In the genomic region with DNA sequence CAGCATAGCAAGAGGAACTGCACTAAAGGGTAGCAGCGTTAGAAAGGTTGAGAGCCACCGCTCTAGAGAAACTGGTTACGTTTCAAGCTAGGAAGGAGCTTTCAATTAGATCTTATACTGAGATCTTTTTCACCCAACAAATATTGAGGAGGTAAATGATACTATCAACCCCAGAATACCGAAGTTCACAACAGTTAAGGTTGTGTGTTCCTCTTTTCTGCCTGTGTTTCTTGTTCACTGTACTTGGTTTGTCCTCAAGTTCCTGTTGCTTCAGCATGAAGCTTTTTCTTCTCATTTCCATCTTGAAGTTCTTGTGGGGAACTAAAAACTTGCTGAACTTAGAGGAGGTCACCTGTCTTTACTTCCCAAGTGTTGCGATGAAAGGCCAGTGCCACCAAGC, we compare ENCODE assay signal across 27 mouse cellular contexts. TPM values are rescaled to one million over a fixed set of nuclear protein-coding genes. Genes with fewer than 3 reads are reported as not detected.
A peak's percentile ranks its signal among the peaks of the same experiment; 100 is the strongest.
DNase-seq lines count a peak whose midpoint lies in the region; ATAC-seq and TF ChIP-seq lines count a peak whose summit lies in the region.
"Had no signal": no experiment of that assay in that cellular context is flagged by ENCODE, and none has a peak within 500 bp of the region (broad histone marks: within the 10 kb centered on the region; RNA-seq: fewer than 3 reads in every experiment).

No protein-coding gene starts in this region.

- H3K27me3 ChIP-seq in liver, embryonic 16.5 days (ENCODE audit: control insufficient read depth, insufficient read depth, low read depth, low read length) = no peaks in the 10 kb centered on the region
- no peaks in the 10 kb centered on the region for H3K27me3 ChIP-seq in liver, embryonic 11.5 days (replicated peaks; ENCODE audit: control insufficient read depth, insufficient read depth, low read length)
- H3K27me3 ChIP-seq: forebrain, embryonic 15.5 days; limb, embryonic 12.5 days; midbrain, embryonic 12.5 days; stomach, embryonic 15.5 days had no signal

- H3K79me2 ChIP-seq in macrophage (ENCODE audit: inconsistent target) = peaks cover 78% of the 10 kb centered on the region

- H3K27ac ChIP-seq in liver, embryonic 16.5 days (ENCODE audit: low read length) = peak overlapping the region; percentile 24; the same call in 1 of the 2 replicates
- H3K27ac ChIP-seq in liver, embryonic 11.5 days (ENCODE audit: low read depth, low read length) = no peak overlapping the region
- H3K27ac ChIP-seq in bone marrow, adult 2 months (ENCODE audit: control insufficient read depth, insufficient read depth, low read depth, low read length, poor library complexity) = peak overlapping the region; percentile 32; the same call in 1 of the 2 replicates
- H3K27ac ChIP-seq in macrophage = 0 out of 2 replicates have a peak overlapping the region, but pooled peaks have one; percentile 5
- H3K27ac ChIP-seq: embryonic facial prominence, embryonic 10.5 days; forebrain, embryonic 15.5 days; hindbrain, embryonic 14.5 days; kidney, postnatal 0 days; limb, embryonic 12.5 days; liver, embryonic 14.5 days; midbrain, embryonic 12.5 days; stomach, embryonic 15.5 days had no signal

- no peak for TF ChIP-seq CTCF in bone marrow, adult 2 months (IDR thresholded peaks at IDR 0.05; ENCODE audit: control insufficient read depth, insufficient read depth, low read length)

- 65% methylated on average over 5 of the region's 5 CpGs for WGBS in liver, embryonic 16.5 days (ENCODE audit: insufficient replicate concordance)
- WGBS in liver, embryonic 11.5 days = 85% methylated on average over 5 of the region's 5 CpGs
- WGBS in bone marrow, adult 2 months = 28% methylated on average over 5 of the region's 5 CpGs
- 12% methylated on average over 5 of the region's 5 CpGs for WGBS in macrophage (ENCODE audit: missing documents)

- H3K9me3 ChIP-seq in liver, embryonic 16.5 days (replicated peaks; ENCODE audit: control insufficient read depth, low read length) = no peaks in the 10 kb centered on the region
- no peaks in the 10 kb centered on the region for H3K9me3 ChIP-seq in liver, embryonic 11.5 days (ENCODE audit: control insufficient read depth, low read length)
- H3K9me3 ChIP-seq: embryonic facial prominence, embryonic 10.5 days; forebrain, embryonic 15.5 days; limb, embryonic 12.5 days; midbrain, embryonic 12.5 days; stomach, embryonic 15.5 days had no signal

- no peak overlapping the region for H3K4me2 ChIP-seq in liver, embryonic 16.5 days (ENCODE audit: low read depth, low read length)
- no peak overlapping the region for H3K4me2 ChIP-seq in liver, embryonic 11.5 days
- H3K4me2 ChIP-seq: forebrain, embryonic 15.5 days; heart, embryonic 11.5 days; hindbrain, embryonic 14.5 days; limb, embryonic 12.5 days; midbrain, embryonic 12.5 days; stomach, embryonic 15.5 days had no signal

- H3K4me3 ChIP-seq in liver, embryonic 16.5 days (ENCODE audit: low read depth, low read length) = no peak overlapping the region
- no peak overlapping the region for H3K4me3 ChIP-seq in liver, embryonic 11.5 days (ENCODE audit: low read depth, low read length)
- H3K4me3 ChIP-seq in bone marrow, adult 2 months (replicated peaks; ENCODE audit: control insufficient read depth, low read depth, low read length) = no peak overlapping the region
- H3K4me3 ChIP-seq in macrophage (ENCODE audit: inconsistent target) = no peak overlapping the region
- H3K4me3 ChIP-seq: embryonic facial prominence, embryonic 10.5 days; forebrain, embryonic 15.5 days; limb, embryonic 12.5 days; midbrain, embryonic 12.5 days; stomach, embryonic 15.5 days had no signal

- peaks cover 6% of the 10 kb centered on the region; the same call in 1 of the 2 replicates for H3K36me3 ChIP-seq in liver, embryonic 16.5 days (ENCODE audit: control insufficient read depth, insufficient read depth)
- peaks cover 11% of the 10 kb centered on the region for H3K36me3 ChIP-seq in liver, embryonic 11.5 days (ENCODE audit: control insufficient read depth, insufficient read depth, low read length)
- H3K36me3 ChIP-seq in macrophage (ENCODE audit: inconsistent target) = no peaks in the 10 kb centered on the region

- no peak overlapping the region for H3K9ac ChIP-seq in liver, embryonic 16.5 days (ENCODE audit: low read depth, low read length)
- no peak overlapping the region for H3K9ac ChIP-seq in liver, embryonic 11.5 days (ENCODE audit: low read depth, low read length)
- H3K9ac ChIP-seq: forebrain, embryonic 15.5 days; hindbrain, embryonic 14.5 days; limb, embryonic 12.5 days; liver, embryonic 14.5 days; midbrain, embryonic 12.5 days; stomach, embryonic 15.5 days had no signal

- no peak for ATAC-seq in liver, embryonic 16.5 days (ENCODE audit: low read depth)
- no peak for ATAC-seq in liver, embryonic 11.5 days (replicated peaks; ENCODE audit: low FRiP score)
- ATAC-seq: activated CD4-positive, CD25-positive, alpha-beta regulatory T cell, adult 4 months; forebrain, embryonic 15.5 days; inflammation-experienced regulatory T-cells, adult 6 months; lung, postnatal 0 days had no signal

- TF ChIP-seq POLR2A in bone marrow, adult 2 months (IDR thresholded peaks at IDR 0.05; ENCODE audit: borderline replicate concordance, control insufficient read depth, low read depth, low read length) = no peak

- H3K4me1 ChIP-seq in liver, embryonic 16.5 days (ENCODE audit: control insufficient read depth, low read depth, low read length) = peaks cover 10% of the 10 kb centered on the region
- peaks cover 11% of the 10 kb centered on the region; the same call in 1 of the 2 replicates for H3K4me1 ChIP-seq in liver, embryonic 11.5 days (replicated peaks; ENCODE audit: control insufficient read depth, insufficient read depth, low read length)
- H3K4me1 ChIP-seq in bone marrow, adult 2 months (ENCODE audit: control insufficient read depth, insufficient read depth, low read length) = peaks cover 7% of the 10 kb centered on the region; the same call in 1 of the 2 replicates
- H3K4me1 ChIP-seq: embryonic facial prominence, embryonic 10.5 days; forebrain, embryonic 15.5 days; midbrain, embryonic 12.5 days; stomach, embryonic 15.5 days had no signal

- DNase-seq in liver, embryonic 11.5 days (ENCODE audit: low spot score) = no peak
- no peak for DNase-seq in layer of hippocampus, adult 9-11 months
- DNase-seq in retina, postnatal 1 day = no peak
- DNase-seq in lung, adult 18-20 months = no peak
- DNase-seq: adrenal gland, postnatal 10 days; cerebellum, adult 9-10 months; gastrocnemius, postnatal 10 days; kidney, adult 2 months; right cerebral cortex, postnatal 25 days; spleen, adult 18-20 months; thymus, adult 2 months; thymus, postnatal 4 days had no signal

RNA-seq across cellular contexts. Expression of gene Pan3, which starts 41.2 kb away (rescaled TPM):
- polyA plus RNA-seq in liver, embryonic 16.5 days (2015; fragmentation: Nextera tagmentation; extraction: Ambion mirVana) = 29.5 and 32.0 TPM in 2 replicates
- 59.5 and 73.8 TPM in 2 replicates for polyA plus RNA-seq in liver, embryonic 11.5 days (2014; fragmentation: Nextera tagmentation; extraction: Ambion mirVana)
- polyA plus RNA-seq in bone marrow, adult 2 months (2011; ENCODE audit: insufficient read depth, insufficient read length, low replicate concordance, missing spikeins) = 89.2 and 180 TPM in 2 replicates
- 100 to 1,000 TPM; 446 to 670 (median 575) TPM for total RNA-seq in macrophage (2018; cell fraction: chromatin; rRNA removed)
- total RNA-seq in macrophage (2018; cell fraction: cytosol; rRNA removed) = 10 to 100 TPM; 44.4 to 84.1 (median 60.2) TPM
- total RNA-seq in macrophage (2018; cell fraction: nucleus; rRNA removed) = 100 to 1,000 TPM; 214 to 425 (median 313) TPM
- polyA plus RNA-seq in macrophage (2018) = 25.2 to 36.1 TPM (median 33.8 TPM) in 3 replicates
